Mouse (Mus musculus) CH12.LX (cell line): ENCODE measurements at regions not wholly inside any gene's neighbourhood (a gene's known extent, or its start where the extent isn't known, plus 50 kb on each side); places are given as distances from the start of the nearest gene placed in this dataset.
A peak's percentile ranks its signal among the peaks of the same experiment; 100 is the strongest.

Experiments
- DNase-seq: peaks from one replicate; pipeline ENCODE4 v3.0.0-alpha.2; 2013; ENCODE audit errors: extremely low read depth
- H3K27ac ChIP-seq: 2 replicates; pipeline ENCODE4 v1.5.1; 2012; ENCODE audit warnings: low read depth, mild to moderate bottlenecking, control low read depth, moderate library complexity; ENCODE audit not compliant: insufficient read depth
- H3K27me3 ChIP-seq: replicated peaks from 2 replicates; pipeline ENCODE3; 2012; ENCODE audit warnings: inconsistent platforms
- H3K36me3 ChIP-seq, 2 experiments: replicated peaks in 1 of 2; 2 replicates each; pipeline versions ENCODE3 to v1.6.1; 2012; ENCODE audit warnings: inconsistent platforms in 1 of 2, low read length in 1 of 2, mild to moderate bottlenecking in 1 of 2, mixed read lengths in 1 of 2, moderate library complexity in 1 of 2; ENCODE audit not compliant: control insufficient read depth in 1 of 2, insufficient read depth in 1 of 2
- H3K4me1 ChIP-seq, 2 experiments: 2 replicates each; pipeline ENCODE4 v1.6.1; 2012; ENCODE audit warnings: inconsistent platforms in 1 of 2, moderate library complexity in 1 of 2; ENCODE audit not compliant: insufficient read depth in 2 of 2, control insufficient read depth in 1 of 2
- H3K4me2 ChIP-seq: 2 replicates; pipeline ENCODE4 v1.6.1; 2012; ENCODE audit warnings: low read depth, mild to moderate bottlenecking, control low read depth; ENCODE audit not compliant: poor library complexity, insufficient read depth, severe bottlenecking
- H3K4me3 ChIP-seq, 3 experiments: fragments of 150-350 bp in 1 of 3; sonication (generic) in 1 of 3; replicated peaks in 1 of 3; 2 replicates each; pipeline versions ENCODE3 to v1.5.1; 2011 to 2012; ENCODE audit warnings: low read depth in 2 of 3, low read length in 2 of 3, mild to moderate bottlenecking in 2 of 3, moderate library complexity in 2 of 3, control low read depth in 1 of 3, improper control_type of control experiment in 1 of 3, inconsistent platforms in 1 of 3, mixed read lengths in 1 of 3; ENCODE audit not compliant: poor library complexity in 1 of 3
- H3K79me2 ChIP-seq: replicated peaks from 2 replicates; pipeline ENCODE4 v1.6.1; 2012; ENCODE audit warnings: mild to moderate bottlenecking, moderate library complexity; ENCODE audit not compliant: control insufficient read depth, poor library complexity, insufficient read depth, severe bottlenecking; ENCODE audit errors: extremely low read depth
- H3K9ac ChIP-seq: 2 replicates; pipeline ENCODE4 v1.6.1; 2012; ENCODE audit warnings: low read depth, mild to moderate bottlenecking, control low read depth, moderate library complexity; ENCODE audit not compliant: insufficient read depth
- H3K9me3 ChIP-seq: replicated peaks from 2 replicates; pipeline ENCODE3; 2012; ENCODE audit warnings: low read length, inconsistent platforms, mixed read lengths
- CHD1 ChIP-seq: IDR thresholded peaks from 2 replicates; pipeline ENCODE4 v1.6.1; 2012; ENCODE audit warnings: low read depth, low read length, improper control_type of control experiment, inconsistent platforms
- CTCF ChIP-seq, 2 experiments: IDR thresholded peaks in 1 of 2; conservative IDR thresholded peaks in 1 of 2; 2 replicates each; pipeline ENCODE4 v1.5.1; 2011 to 2012; ENCODE audit warnings: low read depth in 2 of 2, low read length in 2 of 2, improper control_type of control experiment in 1 of 2, inconsistent platforms in 1 of 2, mild to moderate bottlenecking in 1 of 2, moderate library complexity in 1 of 2
- EP300 ChIP-seq: IDR thresholded peaks from 2 replicates; pipeline ENCODE4 v1.6.1; 2011; ENCODE audit warnings: low read length, improper control_type of control experiment
- ETS1 ChIP-seq: conservative IDR thresholded peaks from 2 replicates; pipeline ENCODE4 v1.6.1; 2012; ENCODE audit warnings: low read depth, mild to moderate bottlenecking, inconsistent platforms, low read length, improper control_type of control experiment, moderate library complexity
- JUN ChIP-seq: IDR thresholded peaks from 2 replicates; pipeline ENCODE4 v1.6.1; 2011; ENCODE audit warnings: low read depth, mild to moderate bottlenecking, low read length, improper control_type of control experiment, moderate library complexity; ENCODE audit not compliant: insufficient read depth
- KAT2A ChIP-seq: IDR thresholded peaks from 2 replicates; pipeline ENCODE4 v1.6.1; 2012; ENCODE audit warnings: low read length, improper control_type of control experiment, inconsistent platforms; ENCODE audit not compliant: insufficient replicate concordance
- MAX ChIP-seq: IDR thresholded peaks from 2 replicates; pipeline ENCODE4 v1.6.1; 2011; ENCODE audit warnings: low read length, improper control_type of control experiment
- MAZ ChIP-seq: IDR thresholded peaks from 2 replicates; pipeline ENCODE4 v1.6.1; 2012; ENCODE audit warnings: low read depth, mild to moderate bottlenecking, inconsistent platforms, low read length, improper control_type of control experiment, moderate library complexity
- MEF2A ChIP-seq: IDR thresholded peaks from 2 replicates; pipeline ENCODE4 v1.6.1; 2014; ENCODE audit warnings: low read depth, mild to moderate bottlenecking, inconsistent platforms, low read length, improper control_type of control experiment, borderline replicate concordance
- MXI1 ChIP-seq: IDR thresholded peaks from 2 replicates; pipeline ENCODE4 v1.6.1; 2011; ENCODE audit warnings: mild to moderate bottlenecking, low read depth, low read length, improper control_type of control experiment
- SIN3A ChIP-seq: IDR thresholded peaks from 2 replicates; pipeline ENCODE4 v1.6.1; 2012; ENCODE audit warnings: low read length, improper control_type of control experiment, inconsistent platforms
- SMC3 ChIP-seq: IDR thresholded peaks from 2 replicates; pipeline ENCODE4 v1.6.1; 2011; ENCODE audit warnings: low read depth, low read length, improper control_type of control experiment
- TCF12 ChIP-seq: IDR thresholded peaks from 2 replicates; pipeline ENCODE4 v1.6.1; 2014; ENCODE audit warnings: low read depth, mild to moderate bottlenecking, inconsistent platforms, low read length, improper control_type of control experiment
- UBTF ChIP-seq: IDR thresholded peaks from 2 replicates; pipeline ENCODE4 v1.6.1; 2012; ENCODE audit warnings: low read depth, mild to moderate bottlenecking, inconsistent platforms, low read length, improper control_type of control experiment, moderate library complexity
- USF1 ChIP-seq: IDR thresholded peaks from 2 replicates; pipeline ENCODE4 v1.6.1; 2014; ENCODE audit warnings: low read depth, mild to moderate bottlenecking, inconsistent platforms, low read length, improper control_type of control experiment
- USF2 ChIP-seq: conservative IDR thresholded peaks from 2 replicates; pipeline ENCODE4 v1.6.1; 2011; ENCODE audit warnings: low read depth, low read length, improper control_type of control experiment
- ZNF384 ChIP-seq: IDR thresholded peaks from 2 replicates; pipeline ENCODE4 v1.6.1; 2012; ENCODE audit warnings: low read depth, low read length, improper control_type of control experiment, inconsistent platforms
- dilution Hi-C: fragments of 300-500 bp; cut with MboI; formaldehyde crosslinking; loops from 2 replicates; pipeline ENCODE4 v1.14.3; 2020; ENCODE audit warnings: low sequenced_read_pairs; ENCODE audit not compliant: extremely low pct_unique_long_range_greater_than_20kb, extremely low pct_ligation_motif_present
- in situ Hi-C: fragments of 300-500 bp; cut with MboI; formaldehyde crosslinking; loops from 3 replicates; pipeline ENCODE4 v1.14.3; 2019; ENCODE audit warnings: low sequenced_read_pairs, low pct_ligation_motif_present, low pct_unique_long_range_greater_than_20kb, mixed read lengths

DNA sequence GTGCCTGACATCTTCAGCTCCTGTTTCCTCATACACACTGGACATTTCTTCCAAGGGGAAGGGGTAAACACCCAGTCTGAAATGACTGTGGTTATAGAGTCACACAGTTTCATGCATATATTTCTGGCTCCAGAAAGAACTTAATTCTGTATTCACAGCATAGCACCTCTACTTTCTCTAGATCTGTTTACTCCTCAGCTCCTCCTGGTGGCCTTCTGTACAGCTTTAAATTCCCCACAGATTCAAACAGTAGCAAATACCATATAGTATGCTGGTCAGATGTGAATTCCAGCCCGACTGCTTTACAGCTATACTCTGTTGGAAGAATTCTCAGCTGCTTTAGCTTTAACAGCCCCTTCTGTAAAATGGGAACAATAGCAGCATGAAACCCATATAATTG lies 375.6 kb downstream of the 4930474N05Rik start:
- H3K27ac ChIP-seq, result no peak overlapping the region
- H3K9ac ChIP-seq, result no peak overlapping the region
- no peak for TF ChIP-seq EP300
- no peak for TF ChIP-seq JUN
- TF ChIP-seq ETS1, result no peak
- peak in 1 of 2 experiments; percentile 23; a peak in 1 of 4 replicates for TF ChIP-seq CTCF (conservative IDR thresholded peaks at IDR 0.05 in 1 of 2, IDR thresholded peaks at IDR 0.05 in 1 of 2; ENCODE audit: low read depth in 2 of 2, low read length in 2 of 2)
- TF ChIP-seq UBTF, result no peak
- peak; percentile 20; the same call in 1 of the 2 replicates for TF ChIP-seq SMC3
- TF ChIP-seq MXI1, result no peak
- TF ChIP-seq CHD1, result no peak
- TF ChIP-seq KAT2A, result no peak
- no peak for TF ChIP-seq SIN3A
- no peaks in the 10 kb centered on the region for H3K9me3 ChIP-seq
- DNase-seq, result no peak
- dilution Hi-C loops, result no loop called here
- no peaks in the 10 kb centered on the region for H3K4me1 ChIP-seq
- H3K4me3 ChIP-seq, result no peak overlapping the region
- H3K27me3 ChIP-seq, result no peaks in the 10 kb centered on the region
- H3K4me2 ChIP-seq, result no peak overlapping the region
- H3K36me3 ChIP-seq, result no peaks in the 10 kb centered on the region
- in situ Hi-C loops, result no loop called here
- H3K79me2 ChIP-seq, result no peaks in the 10 kb centered on the region

DNA sequence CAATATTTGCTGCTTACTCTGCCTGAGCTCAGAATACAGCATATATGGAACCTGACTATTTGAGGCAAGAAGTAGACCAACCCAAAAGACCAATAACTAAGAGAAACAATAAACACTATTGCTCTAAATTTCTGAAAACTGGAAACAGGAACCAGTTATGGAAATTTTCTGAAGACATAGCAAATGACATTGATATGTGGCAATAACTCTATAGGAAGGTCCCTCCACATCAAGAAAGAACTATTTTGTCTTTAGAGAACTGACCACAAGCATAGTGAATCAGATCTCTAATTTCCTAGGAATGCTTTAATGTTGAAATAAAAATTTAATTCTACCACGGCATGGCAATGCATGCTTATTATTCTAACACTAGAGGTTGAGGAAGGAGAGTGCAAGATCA lies 358.3 kb downstream of the 4930474N05Rik start:
- Histone ChIP-seq H3K4me2 (no peak overlapping the region), H3K4me1 (no peaks in the 10 kb centered on the region), H3K79me2 (no peaks in the 10 kb centered on the region), H3K27ac (no peak overlapping the region), H3K27me3 (no peaks in the 10 kb centered on the region), H3K9ac (no peak overlapping the region), H3K9me3 (no peaks in the 10 kb centered on the region), H3K36me3 (no peaks in the 10 kb centered on the region), H3K4me3 (no peak overlapping the region)
- dilution Hi-C loops, result no loop called here
- TF ChIP-seq MAZ (no peak), MXI1 (no peak), USF1 (no peak), MAX (no peak)
- no peak for DNase-seq
- in situ Hi-C loops, result no loop called here

DNA sequence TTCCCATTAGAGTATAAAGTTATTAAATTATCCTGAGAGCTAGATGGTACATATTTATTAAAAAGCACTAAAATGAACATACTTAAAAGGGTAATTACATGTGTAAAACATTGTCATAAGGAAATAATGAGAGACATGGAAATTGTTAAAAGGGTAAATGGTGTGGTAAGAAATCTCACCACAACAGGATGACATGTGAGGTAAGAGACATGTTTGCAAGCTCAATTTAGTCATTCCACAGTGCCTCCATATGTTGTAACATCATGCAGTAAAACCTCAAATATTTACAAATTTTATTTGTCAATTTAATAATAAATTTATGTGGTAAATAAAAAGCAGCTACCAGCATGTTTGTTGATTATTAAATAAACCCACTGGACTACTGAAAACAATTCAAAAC lies 355.4 kb downstream of the 4930474N05Rik start:
- in situ Hi-C loops, result no loop called here

More for the DNA sequence above, 355.4 kb downstream of the 4930474N05Rik start:
- dilution Hi-C loops, result no loop called here
- Histone ChIP-seq H3K79me2 (no peaks in the 10 kb centered on the region), H3K36me3 (no peaks in the 10 kb centered on the region), H3K4me2 (no peak overlapping the region), H3K27me3 (no peaks in the 10 kb centered on the region), H3K27ac (no peak overlapping the region), H3K4me3 (no peak overlapping the region), H3K9ac (no peak overlapping the region), H3K9me3 (no peaks in the 10 kb centered on the region), H3K4me1 (no peaks in the 10 kb centered on the region)
- no peak for DNase-seq
- TF ChIP-seq CTCF (conservative IDR thresholded peaks at IDR 0.05 in 1 of 2, IDR thresholded peaks at IDR 0.05 in 1 of 2; ENCODE audit: low read depth in 2 of 2, low read length in 2 of 2) (no peak), MEF2A (no peak), CHD1 (no peak), EP300 (no peak), TCF12 (no peak), USF2 (no peak), MAX (no peak), KAT2A (no peak), SIN3A (no peak), ZNF384 (no peak), MAZ (no peak)
